Mouse (Mus musculus) CH12.LX (cell line): ENCODE measurements around the gene Hist1h2be. TPM values are rescaled to one million over a fixed set of nuclear protein-coding genes. Genes with fewer than 3 reads are reported as not detected.
A peak's percentile ranks its signal among the peaks of the same experiment; 100 is the strongest.

Experiments
- DNase-seq: peaks from one replicate; pipeline ENCODE4 v3.0.0-alpha.2; 2013; ENCODE audit errors: extremely low read depth
- H3K27ac ChIP-seq: 2 replicates; pipeline ENCODE4 v1.5.1; 2012; ENCODE audit warnings: low read depth, mild to moderate bottlenecking, control low read depth, moderate library complexity; ENCODE audit not compliant: insufficient read depth
- H3K27me3 ChIP-seq: replicated peaks from 2 replicates; pipeline ENCODE3; 2012; ENCODE audit warnings: inconsistent platforms
- H3K36me3 ChIP-seq, 2 experiments: replicated peaks in 1 of 2; 2 replicates each; pipeline versions ENCODE3 to v1.6.1; 2012; ENCODE audit warnings: inconsistent platforms in 1 of 2, low read length in 1 of 2, mild to moderate bottlenecking in 1 of 2, mixed read lengths in 1 of 2, moderate library complexity in 1 of 2; ENCODE audit not compliant: control insufficient read depth in 1 of 2, insufficient read depth in 1 of 2
- H3K4me1 ChIP-seq, 2 experiments: 2 replicates each; pipeline ENCODE4 v1.6.1; 2012; ENCODE audit warnings: inconsistent platforms in 1 of 2, moderate library complexity in 1 of 2; ENCODE audit not compliant: insufficient read depth in 2 of 2, control insufficient read depth in 1 of 2
- H3K4me2 ChIP-seq: 2 replicates; pipeline ENCODE4 v1.6.1; 2012; ENCODE audit warnings: low read depth, mild to moderate bottlenecking, control low read depth; ENCODE audit not compliant: poor library complexity, insufficient read depth, severe bottlenecking
- H3K4me3 ChIP-seq, 3 experiments: fragments of 150-350 bp in 1 of 3; sonication (generic) in 1 of 3; replicated peaks in 1 of 3; 2 replicates each; pipeline versions ENCODE3 to v1.5.1; 2011 to 2012; ENCODE audit warnings: low read depth in 2 of 3, low read length in 2 of 3, mild to moderate bottlenecking in 2 of 3, moderate library complexity in 2 of 3, control low read depth in 1 of 3, improper control_type of control experiment in 1 of 3, inconsistent platforms in 1 of 3, mixed read lengths in 1 of 3; ENCODE audit not compliant: poor library complexity in 1 of 3
- H3K79me2 ChIP-seq: replicated peaks from 2 replicates; pipeline ENCODE4 v1.6.1; 2012; ENCODE audit warnings: mild to moderate bottlenecking, moderate library complexity; ENCODE audit not compliant: control insufficient read depth, poor library complexity, insufficient read depth, severe bottlenecking; ENCODE audit errors: extremely low read depth
- H3K9ac ChIP-seq: 2 replicates; pipeline ENCODE4 v1.6.1; 2012; ENCODE audit warnings: low read depth, mild to moderate bottlenecking, control low read depth, moderate library complexity; ENCODE audit not compliant: insufficient read depth
- H3K9me3 ChIP-seq: replicated peaks from 2 replicates; pipeline ENCODE3; 2012; ENCODE audit warnings: low read length, inconsistent platforms, mixed read lengths
- BHLHE40 ChIP-seq: IDR thresholded peaks from 2 replicates; pipeline ENCODE4 v1.6.1; 2011; ENCODE audit warnings: mild to moderate bottlenecking, low read depth, low read length, improper control_type of control experiment
- CHD1 ChIP-seq: IDR thresholded peaks from 2 replicates; pipeline ENCODE4 v1.6.1; 2012; ENCODE audit warnings: low read depth, low read length, improper control_type of control experiment, inconsistent platforms
- CHD2 ChIP-seq: IDR thresholded peaks from 2 replicates; pipeline ENCODE4 v1.6.1; 2011; ENCODE audit warnings: low read length, improper control_type of control experiment
- CTCF ChIP-seq, 2 experiments: IDR thresholded peaks in 1 of 2; conservative IDR thresholded peaks in 1 of 2; 2 replicates each; pipeline ENCODE4 v1.5.1; 2011 to 2012; ENCODE audit warnings: low read depth in 2 of 2, low read length in 2 of 2, improper control_type of control experiment in 1 of 2, inconsistent platforms in 1 of 2, mild to moderate bottlenecking in 1 of 2, moderate library complexity in 1 of 2
- E2F4 ChIP-seq: IDR thresholded peaks from 2 replicates; pipeline ENCODE4 v1.6.1; 2011; ENCODE audit warnings: low read depth, low read length, improper control_type of control experiment; ENCODE audit not compliant: insufficient replicate concordance
- ELF1 ChIP-seq: IDR thresholded peaks from 2 replicates; pipeline ENCODE4 v1.6.1; 2014; ENCODE audit warnings: low read depth, mild to moderate bottlenecking, inconsistent platforms, low read length, improper control_type of control experiment
- EP300 ChIP-seq: IDR thresholded peaks from 2 replicates; pipeline ENCODE4 v1.6.1; 2011; ENCODE audit warnings: low read length, improper control_type of control experiment
- ETS1 ChIP-seq: conservative IDR thresholded peaks from 2 replicates; pipeline ENCODE4 v1.6.1; 2012; ENCODE audit warnings: low read depth, mild to moderate bottlenecking, inconsistent platforms, low read length, improper control_type of control experiment, moderate library complexity
- GABPA ChIP-seq: IDR thresholded peaks from 2 replicates; pipeline ENCODE4 v1.6.1; 2012; ENCODE audit warnings: low read depth, low read length, improper control_type of control experiment, inconsistent platforms; ENCODE audit not compliant: insufficient replicate concordance
- HCFC1 ChIP-seq: IDR thresholded peaks from 2 replicates; pipeline ENCODE4 v1.6.1; 2012; ENCODE audit warnings: low read depth, mild to moderate bottlenecking, inconsistent platforms, low read length, improper control_type of control experiment
- IRF4 ChIP-seq: IDR thresholded peaks from 2 replicates; pipeline ENCODE4 v1.6.1; 2014; ENCODE audit warnings: low read depth, mild to moderate bottlenecking, inconsistent platforms, low read length, improper control_type of control experiment
- JUN ChIP-seq: IDR thresholded peaks from 2 replicates; pipeline ENCODE4 v1.6.1; 2011; ENCODE audit warnings: low read depth, mild to moderate bottlenecking, low read length, improper control_type of control experiment, moderate library complexity; ENCODE audit not compliant: insufficient read depth
- JUND ChIP-seq: conservative IDR thresholded peaks from 2 replicates; pipeline ENCODE4 v1.6.1; 2011; ENCODE audit warnings: low read depth, low read length, improper control_type of control experiment
- KAT2A ChIP-seq: IDR thresholded peaks from 2 replicates; pipeline ENCODE4 v1.6.1; 2012; ENCODE audit warnings: low read length, improper control_type of control experiment, inconsistent platforms; ENCODE audit not compliant: insufficient replicate concordance
- MAFK ChIP-seq: IDR thresholded peaks from 2 replicates; pipeline ENCODE4 v1.6.1; 2011; ENCODE audit warnings: low read length, improper control_type of control experiment; ENCODE audit not compliant: insufficient replicate concordance
- MAX ChIP-seq: IDR thresholded peaks from 2 replicates; pipeline ENCODE4 v1.6.1; 2011; ENCODE audit warnings: low read length, improper control_type of control experiment
- MAZ ChIP-seq: IDR thresholded peaks from 2 replicates; pipeline ENCODE4 v1.6.1; 2012; ENCODE audit warnings: low read depth, mild to moderate bottlenecking, inconsistent platforms, low read length, improper control_type of control experiment, moderate library complexity
- MEF2A ChIP-seq: IDR thresholded peaks from 2 replicates; pipeline ENCODE4 v1.6.1; 2014; ENCODE audit warnings: low read depth, mild to moderate bottlenecking, inconsistent platforms, low read length, improper control_type of control experiment, borderline replicate concordance
- MXI1 ChIP-seq: IDR thresholded peaks from 2 replicates; pipeline ENCODE4 v1.6.1; 2011; ENCODE audit warnings: mild to moderate bottlenecking, low read depth, low read length, improper control_type of control experiment
- MYC ChIP-seq: IDR thresholded peaks from 2 replicates; pipeline ENCODE4 v1.6.1; 2011; ENCODE audit warnings: low read depth, mild to moderate bottlenecking, improper control_type of control experiment, low read length
- NELFE ChIP-seq: IDR thresholded peaks from 2 replicates; pipeline ENCODE4 v1.6.1; 2011; ENCODE audit warnings: low read depth, low read length, improper control_type of control experiment
- NRF1 ChIP-seq: IDR thresholded peaks from 2 replicates; pipeline ENCODE4 v1.6.1; 2014; ENCODE audit warnings: low read depth, mild to moderate bottlenecking, inconsistent platforms, low read length, improper control_type of control experiment, moderate library complexity
- PAX5 ChIP-seq: IDR thresholded peaks from 2 replicates; pipeline ENCODE4 v1.6.1; 2012; ENCODE audit warnings: low read length, inconsistent platforms, mixed read lengths
- POLR2A ChIP-seq: IDR thresholded peaks from 2 replicates; pipeline ENCODE4 v1.6.1; 2011; ENCODE audit warnings: low read depth, mild to moderate bottlenecking, improper control_type of control experiment, low read length
- POLR2AphosphoS2 ChIP-seq: IDR thresholded peaks from 2 replicates; pipeline ENCODE4 v1.6.1; 2011; ENCODE audit warnings: low read depth, low read length, improper control_type of control experiment
- RAD21 ChIP-seq: IDR thresholded peaks from 2 replicates; pipeline ENCODE4 v1.6.1; 2011; ENCODE audit warnings: low read depth, mild to moderate bottlenecking, low read length, improper control_type of control experiment, moderate library complexity
- RCOR1 ChIP-seq: conservative IDR thresholded peaks from 2 replicates; pipeline ENCODE4 v1.6.1; 2012; ENCODE audit warnings: low read depth, mild to moderate bottlenecking, inconsistent platforms, low read length, improper control_type of control experiment
- SIN3A ChIP-seq: IDR thresholded peaks from 2 replicates; pipeline ENCODE4 v1.6.1; 2012; ENCODE audit warnings: low read length, improper control_type of control experiment, inconsistent platforms
- SMC3 ChIP-seq: IDR thresholded peaks from 2 replicates; pipeline ENCODE4 v1.6.1; 2011; ENCODE audit warnings: low read depth, low read length, improper control_type of control experiment
- TBP ChIP-seq: conservative IDR thresholded peaks from 2 replicates; pipeline ENCODE4 v1.6.1; 2011; ENCODE audit warnings: low read depth, low read length, improper control_type of control experiment
- TCF12 ChIP-seq: IDR thresholded peaks from 2 replicates; pipeline ENCODE4 v1.6.1; 2014; ENCODE audit warnings: low read depth, mild to moderate bottlenecking, inconsistent platforms, low read length, improper control_type of control experiment
- UBTF ChIP-seq: IDR thresholded peaks from 2 replicates; pipeline ENCODE4 v1.6.1; 2012; ENCODE audit warnings: low read depth, mild to moderate bottlenecking, inconsistent platforms, low read length, improper control_type of control experiment, moderate library complexity
- USF1 ChIP-seq: IDR thresholded peaks from 2 replicates; pipeline ENCODE4 v1.6.1; 2014; ENCODE audit warnings: low read depth, mild to moderate bottlenecking, inconsistent platforms, low read length, improper control_type of control experiment
- USF2 ChIP-seq: conservative IDR thresholded peaks from 2 replicates; pipeline ENCODE4 v1.6.1; 2011; ENCODE audit warnings: low read depth, low read length, improper control_type of control experiment
- ZKSCAN1 ChIP-seq: IDR thresholded peaks from 2 replicates; pipeline ENCODE4 v1.6.1; 2012; ENCODE audit warnings: low read depth, inconsistent platforms, low read length, improper control_type of control experiment, borderline replicate concordance
- ZMIZ1 ChIP-seq: IDR thresholded peaks from 2 replicates; pipeline ENCODE4 v1.6.1; 2012; ENCODE audit warnings: low read depth, mild to moderate bottlenecking, inconsistent platforms, low read length, improper control_type of control experiment
- ZNF384 ChIP-seq: IDR thresholded peaks from 2 replicates; pipeline ENCODE4 v1.6.1; 2012; ENCODE audit warnings: low read depth, low read length, improper control_type of control experiment, inconsistent platforms
- dilution Hi-C: fragments of 300-500 bp; cut with MboI; formaldehyde crosslinking; loops from 2 replicates; pipeline ENCODE4 v1.14.3; 2020; ENCODE audit warnings: low sequenced_read_pairs; ENCODE audit not compliant: extremely low pct_unique_long_range_greater_than_20kb, extremely low pct_ligation_motif_present
- in situ Hi-C: fragments of 300-500 bp; cut with MboI; formaldehyde crosslinking; loops from 3 replicates; pipeline ENCODE4 v1.14.3; 2019; ENCODE audit warnings: low sequenced_read_pairs, low pct_ligation_motif_present, low pct_unique_long_range_greater_than_20kb, mixed read lengths
- polyA plus RNA-seq: library from polyadenylated mRNA; unstranded; fragments of >175 nt; gene quantifications from 2 replicates; pipeline ENCODE4 v1.2.1, GENCODE M21; 2012; ENCODE audit warnings: low read depth; ENCODE audit not compliant: insufficient read length
- total RNA-seq, 2 experiments: library from RNA; depleted of rRNA; stranded (reverse); fragments of 300-350 nt in 1 of 2; fragments of >200 nt in 1 of 2; gene quantifications; 2 replicates each; pipeline ENCODE4 v1.2.3; 2012 to 2014

Gene Hist1h2be
- total and polyA plus RNA-seq, 3 experiments = 0.70 to 282 (median 4.7) TPM

DNA sequence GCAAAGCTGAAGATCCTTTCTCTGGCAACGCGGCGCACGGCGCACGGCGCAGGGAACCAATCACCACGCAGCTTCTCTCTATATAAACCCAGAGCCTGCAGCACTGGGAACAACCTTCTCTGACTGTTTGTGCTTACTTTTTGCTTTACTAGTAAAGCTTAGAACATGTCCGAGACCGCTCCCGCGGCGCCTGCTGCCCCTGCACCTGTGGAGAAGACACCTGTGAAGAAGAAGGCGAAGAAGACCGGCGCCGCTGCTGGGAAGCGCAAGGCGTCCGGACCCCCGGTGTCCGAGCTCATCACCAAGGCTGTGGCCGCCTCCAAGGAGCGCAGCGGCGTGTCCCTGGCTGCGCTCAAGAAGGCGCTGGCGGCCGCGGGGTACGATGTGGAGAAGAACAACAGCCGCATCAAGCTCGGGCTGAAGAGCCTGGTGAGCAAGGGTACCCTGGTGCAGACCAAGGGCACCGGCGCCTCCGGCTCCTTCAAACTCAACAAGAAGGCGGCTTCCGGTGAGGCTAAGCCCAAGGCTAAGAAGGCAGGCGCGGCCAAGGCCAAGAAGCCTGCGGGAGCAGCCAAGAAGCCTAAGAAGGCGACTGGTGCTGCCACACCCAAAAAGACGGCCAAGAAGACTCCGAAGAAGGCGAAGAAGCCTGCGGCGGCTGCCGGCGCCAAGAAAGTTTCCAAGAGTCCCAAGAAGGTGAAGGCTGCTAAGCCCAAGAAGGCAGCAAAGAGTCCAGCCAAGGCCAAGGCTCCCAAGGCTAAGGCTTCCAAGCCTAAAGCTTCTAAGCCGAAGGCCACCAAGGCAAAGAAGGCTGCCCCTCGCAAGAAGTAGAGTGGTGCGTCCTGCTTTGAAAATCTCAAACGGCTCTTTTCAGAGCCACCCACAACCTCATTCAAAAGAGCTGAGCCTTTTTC lies 65.7 kb downstream of the Hist1h2be start:
- in situ Hi-C loops = loop anchor here (25.0 kb wide), 1 partner anchor 1818 kb away; the partner anchor contains the start of gene Hist1h4j
- 0 out of 2 replicates have a peak, but pooled peaks have one; percentile 36 for TF ChIP-seq ELF1
- no peak for TF ChIP-seq SMC3
- peak; percentile 58 for TF ChIP-seq MEF2A
- peak; percentile 100 for TF ChIP-seq POLR2AphosphoS2
- no peak for TF ChIP-seq ZNF384
- peak; percentile 71 for TF ChIP-seq HCFC1
- no peak for TF ChIP-seq PAX5
- TF ChIP-seq CHD1 = peak; percentile 98
- no peak for TF ChIP-seq EP300
- no peak for TF ChIP-seq MAX
- TF ChIP-seq RCOR1 = peak; percentile 95
- TF ChIP-seq E2F4 = peak; percentile 74; the same call in 1 of the 2 replicates
- TF ChIP-seq USF2 = peak; percentile 70
- TF ChIP-seq ZKSCAN1 = no peak; the same call in 1 of the 2 replicates
- no peak for TF ChIP-seq GABPA
- TF ChIP-seq MXI1 = peak; percentile 41; the same call in 1 of the 2 replicates
- TF ChIP-seq UBTF = peak; percentile 97
- peak; percentile 100 for TF ChIP-seq ZMIZ1
- no peak; the same call in 1 of the 2 replicates for TF ChIP-seq MYC
- TF ChIP-seq MAFK = no peak; the same call in 1 of the 2 replicates
- TF ChIP-seq USF1 = no peak
- TF ChIP-seq BHLHE40 = 0 out of 2 replicates have a peak, but pooled peaks have one; percentile 4
- TF ChIP-seq SIN3A = peak; percentile 90
- TF ChIP-seq KAT2A = 0 out of 2 replicates have a peak, but pooled peaks have one; percentile 45
- no peak; the same call in 1 of the 2 replicates for TF ChIP-seq JUND
- TF ChIP-seq NELFE = peak; percentile 100
- TF ChIP-seq TCF12 = peak; percentile 99
- 0 out of 2 replicates have a peak, but pooled peaks have one; percentile 37 for TF ChIP-seq NRF1
- TF ChIP-seq ETS1 = peak; percentile 24; the same call in 1 of the 2 replicates
- peak; percentile 99 for TF ChIP-seq TBP
- peak; percentile 60; the same call in 1 of the 2 replicates for TF ChIP-seq IRF4
- no peak for TF ChIP-seq JUN
- no peak for TF ChIP-seq CTCF (conservative IDR thresholded peaks at IDR 0.05 in 1 of 2, IDR thresholded peaks at IDR 0.05 in 1 of 2; ENCODE audit: low read depth in 2 of 2, low read length in 2 of 2)
- peak; percentile 64 for TF ChIP-seq MAZ
- TF ChIP-seq CHD2 = no peak; the same call in 1 of the 2 replicates
- TF ChIP-seq POLR2A = peak; percentile 95
- no peak for TF ChIP-seq RAD21

More for the DNA sequence above, 65.7 kb downstream of the Hist1h2be start:
- Histone ChIP-seq H3K27ac (peak overlapping the region; percentile 83), H3K4me3 (peak overlapping the region; percentile 3 to 54 (median 50)), H3K79me2 (no peaks in the 10 kb centered on the region), H3K9ac (peak overlapping the region; percentile 73), H3K27me3 (no peaks in the 10 kb centered on the region), H3K36me3 (no peaks in the 10 kb centered on the region), H3K4me1 (peaks cover 4 to 28% of the 10 kb centered on the region in 2 experiments; a peak in 3 of 4 replicates), H3K9me3 (no peaks in the 10 kb centered on the region), H3K4me2 (peak overlapping the region; percentile 65)
- dilution Hi-C loops = no loop called here
- peak; percentile 92 for DNase-seq
